Mouse (Mus musculus) liver, embryonic 15.5 days (tissue): ENCODE measurements at regions not wholly inside any gene's neighbourhood (a gene's known extent, or its start where the extent isn't known, plus 50 kb on each side); places are given as distances from the start of the nearest gene placed in this dataset.

ENCODE experiments used
- ATAC-seq: fragments of 200-750 bp; cut with Nextera tagmentation; 2 replicates; pipeline ENCODE4 v1.8.0; 2017; ENCODE audit warnings: moderate number of reproducible peaks, mild to moderate bottlenecking, moderate library complexity; ENCODE audit not compliant: insufficient read depth
- H3K27ac ChIP-seq: fragments of 300-500 bp; sonication (generic); replicated peaks from 2 replicates; pipeline ENCODE4 v1.5.1; 2015; ENCODE audit warnings: mild to moderate bottlenecking, inconsistent platforms
- H3K27me3 ChIP-seq: fragments of 300-500 bp; sonication (generic); 2 replicates; pipeline ENCODE4 v1.6.1; 2015; ENCODE audit warnings: mild to moderate bottlenecking, inconsistent platforms
- H3K36me3 ChIP-seq: fragments of 300-500 bp; sonication (generic); replicated peaks from 2 replicates; pipeline ENCODE4 v1.6.1; 2015; ENCODE audit warnings: moderate library complexity, mild to moderate bottlenecking, inconsistent platforms
- H3K4me1 ChIP-seq: fragments of 300-500 bp; sonication (generic); replicated peaks from 2 replicates; pipeline ENCODE4 v1.6.1; 2015; ENCODE audit warnings: inconsistent platforms
- H3K4me2 ChIP-seq: fragments of 300-500 bp; sonication (generic); 2 replicates; pipeline ENCODE4 v1.6.1; 2015; ENCODE audit warnings: moderate library complexity, mild to moderate bottlenecking, inconsistent platforms
- H3K4me3 ChIP-seq: fragments of 300-500 bp; sonication (generic); replicated peaks from 2 replicates; pipeline ENCODE4 v1.5.1; 2015; ENCODE audit warnings: mild to moderate bottlenecking, inconsistent platforms
- H3K9ac ChIP-seq: fragments of 300-500 bp; sonication (generic); 2 replicates; pipeline ENCODE4 v1.6.1; 2015; ENCODE audit warnings: moderate library complexity, mild to moderate bottlenecking, inconsistent platforms
- H3K9me3 ChIP-seq: fragments of 300-500 bp; sonication (generic); replicated peaks from 2 replicates; pipeline ENCODE4 v1.6.1; 2016; ENCODE audit warnings: inconsistent platforms
- WGBS: fragments of 180-500 bp; shearing (Covaris S2); methylation state at CpG from one replicate; pipeline ENCODE4 v1.1.7; 2015; ENCODE audit warnings: mixed read lengths; ENCODE audit not compliant: insufficient replicate concordance; 5-methylcytosine and 5-hydroxymethylcytosine counted together

DNA sequence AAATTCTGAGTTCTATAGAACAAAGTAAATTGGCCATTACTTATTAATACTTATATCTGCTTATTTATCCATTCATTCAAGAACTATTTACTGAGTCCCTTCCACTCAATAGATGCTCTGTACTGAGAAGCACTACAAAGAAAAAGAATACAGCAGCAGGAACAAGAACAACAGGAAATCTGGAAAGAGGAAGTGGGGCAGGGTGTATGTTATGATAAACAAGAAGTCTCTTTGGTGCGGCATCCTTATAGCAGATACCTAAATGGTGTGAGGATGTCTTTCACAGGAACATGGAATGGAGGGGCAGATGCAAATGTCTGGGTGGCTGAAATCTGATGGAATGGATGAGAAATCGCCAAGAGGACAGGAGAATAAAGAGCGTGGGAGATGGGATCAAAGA lies 208.5 kb upstream of the Zc3h12c start:
- 22% methylated on average over 3 of the region's 3 CpGs for WGBS
- no peak overlapping the region for H3K4me2 ChIP-seq
- H3K27ac ChIP-seq = no peak overlapping the region
- no peak overlapping the region for H3K4me3 ChIP-seq
- H3K9ac ChIP-seq = no peak overlapping the region
- H3K36me3 ChIP-seq = no peaks in the 10 kb centered on the region
- H3K9me3 ChIP-seq = no peaks in the 10 kb centered on the region
- no peaks in the 10 kb centered on the region for H3K27me3 ChIP-seq
- no peaks in the 10 kb centered on the region for H3K4me1 ChIP-seq
- ATAC-seq = no peak

DNA sequence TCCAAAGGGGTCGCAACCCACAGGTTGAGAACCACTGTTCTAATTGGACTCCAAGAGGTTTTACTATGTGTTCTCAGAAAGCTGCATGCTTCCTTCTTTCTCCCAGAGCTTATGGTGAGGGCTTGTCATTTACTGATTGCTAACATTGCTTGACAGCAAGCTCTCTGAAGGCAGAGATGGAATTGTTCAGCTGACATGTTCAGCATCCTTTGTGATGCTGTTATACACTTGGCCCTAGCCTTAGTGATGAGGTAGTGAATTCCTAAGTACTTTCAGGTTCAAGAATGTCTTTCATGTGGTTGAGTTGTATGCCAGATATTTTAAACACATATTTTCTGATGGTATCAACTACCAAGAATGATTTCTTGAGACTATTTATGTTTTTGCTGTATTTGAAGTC lies 202.9 kb upstream of the Zc3h12c start:
- WGBS = 74% methylated on average over 1 of the region's 1 CpGs

DNA sequence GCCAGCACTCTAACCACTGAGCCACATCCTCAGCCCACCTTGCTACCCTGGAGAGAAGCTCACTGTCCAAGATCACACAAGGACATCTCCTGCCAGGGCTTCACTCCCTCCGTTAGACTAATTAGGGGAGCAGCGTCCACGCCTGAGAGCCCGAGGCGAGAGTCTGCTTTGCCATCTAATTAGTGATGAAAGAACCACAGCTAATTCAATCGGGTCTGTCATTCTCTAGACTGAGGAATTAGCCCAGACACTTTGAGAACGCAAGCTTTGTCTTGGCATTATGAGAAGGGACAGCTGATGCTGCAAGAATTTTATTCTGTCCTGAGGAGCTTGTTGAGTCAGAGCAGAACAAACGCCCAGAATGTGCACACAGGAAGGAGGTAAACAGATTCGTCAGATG lies 200.5 kb upstream of the Zc3h12c start:
- H3K36me3 ChIP-seq = no peaks in the 10 kb centered on the region
- no peak for ATAC-seq
- no peaks in the 10 kb centered on the region for H3K9me3 ChIP-seq
- H3K27me3 ChIP-seq = no peaks in the 10 kb centered on the region
- H3K27ac ChIP-seq = no peak overlapping the region
- H3K4me1 ChIP-seq = no peaks in the 10 kb centered on the region
- 64% methylated on average over 9 of the region's 9 CpGs for WGBS
- no peak overlapping the region for H3K4me2 ChIP-seq
- H3K4me3 ChIP-seq = no peak overlapping the region
- H3K9ac ChIP-seq = no peak overlapping the region

More for the DNA sequence above, 202.9 kb upstream of the Zc3h12c start:
- no peak for ATAC-seq
- Histone ChIP-seq H3K4me2 (no peak overlapping the region), H3K27me3 (no peaks in the 10 kb centered on the region), H3K36me3 (no peaks in the 10 kb centered on the region), H3K4me3 (no peak overlapping the region), H3K27ac (no peak overlapping the region), H3K9ac (no peak overlapping the region), H3K9me3 (no peaks in the 10 kb centered on the region), H3K4me1 (no peaks in the 10 kb centered on the region)

DNA sequence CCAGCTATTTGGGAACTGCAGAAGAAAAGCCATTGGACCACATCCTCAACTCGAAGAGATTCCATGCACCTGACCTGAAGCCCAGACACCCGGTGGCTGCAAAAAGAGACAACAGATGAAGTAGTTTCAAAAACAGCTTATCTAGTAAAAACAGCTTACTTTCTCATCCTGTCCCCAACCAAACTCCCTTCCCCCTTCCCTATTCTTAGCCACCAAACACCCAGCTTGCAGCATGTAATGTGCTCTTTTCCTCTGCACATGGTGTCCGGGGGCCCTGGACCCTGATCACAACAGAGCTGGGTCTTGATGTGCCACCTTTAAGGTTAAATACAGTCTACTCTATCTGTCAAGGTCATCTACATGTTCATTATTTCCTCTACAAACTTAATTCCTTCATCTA lies 199.7 kb upstream of the Zc3h12c start:
- Histone ChIP-seq H3K9me3 (no peaks in the 10 kb centered on the region), H3K36me3 (no peaks in the 10 kb centered on the region), H3K27ac (no peak overlapping the region), H3K4me2 (no peak overlapping the region), H3K4me3 (no peak overlapping the region), H3K9ac (no peak overlapping the region), H3K27me3 (no peaks in the 10 kb centered on the region), H3K4me1 (no peaks in the 10 kb centered on the region)
- 24% methylated on average over 3 of the region's 3 CpGs for WGBS
- no peak for ATAC-seq

DNA sequence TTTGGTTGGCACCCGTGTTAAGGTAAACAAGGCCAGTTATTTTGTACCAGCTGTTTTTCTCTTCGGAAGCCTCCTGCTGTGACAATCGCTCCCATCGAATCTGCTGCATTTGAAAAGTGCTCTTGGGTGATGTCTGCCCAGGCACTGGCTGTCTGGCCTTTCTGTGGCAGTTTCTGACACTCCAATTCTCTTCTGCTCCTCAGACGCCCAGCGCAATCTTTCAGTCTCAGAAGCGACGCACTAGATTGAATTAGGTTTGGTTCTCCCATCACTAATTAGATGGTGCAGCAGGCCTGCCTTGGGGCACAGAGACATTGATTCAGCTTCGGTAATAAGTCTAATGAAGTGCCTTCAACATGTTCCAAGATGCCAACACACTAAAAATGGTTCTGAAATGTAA lies 197.7 kb upstream of the Zc3h12c start:
- Histone ChIP-seq H3K9ac (no peak overlapping the region), H3K9me3 (no peaks in the 10 kb centered on the region), H3K4me1 (no peaks in the 10 kb centered on the region), H3K27ac (no peak overlapping the region), H3K4me2 (no peak overlapping the region), H3K27me3 (no peaks in the 10 kb centered on the region), H3K36me3 (no peaks in the 10 kb centered on the region), H3K4me3 (no peak overlapping the region)
- ATAC-seq = no peak
- WGBS = 72% methylated on average over 9 of the region's 9 CpGs

DNA sequence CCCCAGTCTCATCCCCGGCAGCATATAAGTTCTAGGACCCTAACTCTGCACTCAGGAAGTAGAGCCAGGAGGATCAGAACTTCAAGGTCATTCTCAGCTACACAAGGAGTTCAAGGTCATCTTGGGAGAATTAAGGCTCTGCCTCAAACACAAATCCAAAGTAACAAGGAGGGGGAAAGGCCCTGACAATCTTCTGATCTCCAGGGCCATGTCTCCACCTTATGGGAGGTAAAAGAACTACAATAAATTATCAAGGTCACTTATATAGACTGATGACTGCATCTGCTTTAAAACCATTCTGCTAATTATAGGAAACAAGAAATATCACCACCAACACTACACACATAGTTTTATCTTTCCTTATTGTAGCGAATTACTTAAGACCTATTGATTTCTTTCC lies 193.2 kb upstream of the Zc3h12c start:
- no peak overlapping the region for H3K4me2 ChIP-seq
- no peak overlapping the region for H3K9ac ChIP-seq
- H3K4me3 ChIP-seq = no peak overlapping the region
- no peak for ATAC-seq
- no peaks in the 10 kb centered on the region for H3K4me1 ChIP-seq
- H3K9me3 ChIP-seq = no peaks in the 10 kb centered on the region
- no peaks in the 10 kb centered on the region for H3K27me3 ChIP-seq
- no peaks in the 10 kb centered on the region for H3K36me3 ChIP-seq
- WGBS = 62% methylated on average over 2 of the region's 2 CpGs
- H3K27ac ChIP-seq = no peak overlapping the region

DNA sequence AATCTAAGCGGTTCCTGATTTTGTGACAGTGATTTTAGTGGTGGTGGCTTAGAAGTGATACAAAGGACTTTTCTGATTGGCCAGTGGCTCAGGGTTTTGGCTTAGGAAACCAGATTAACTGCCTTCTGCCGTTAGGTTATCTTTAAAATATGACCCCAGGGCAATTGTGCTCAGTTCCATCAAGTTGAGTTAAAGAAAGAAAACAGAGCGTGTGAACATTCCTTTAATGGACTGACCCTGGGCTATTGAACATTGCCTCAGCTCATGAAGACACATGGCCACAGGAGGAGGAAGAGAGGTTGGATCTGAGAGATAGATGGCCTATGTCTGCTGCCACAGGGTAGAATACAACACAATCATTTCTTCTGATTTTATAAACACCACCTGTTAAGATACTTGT lies 191.0 kb upstream of the Zc3h12c start:
- WGBS = 47% methylated on average over 3 of the region's 3 CpGs
- no peak overlapping the region for H3K27ac ChIP-seq
- no peak overlapping the region for H3K4me3 ChIP-seq
- no peak overlapping the region for H3K9ac ChIP-seq
- ATAC-seq = no peak
- H3K36me3 ChIP-seq = no peaks in the 10 kb centered on the region
- no peaks in the 10 kb centered on the region for H3K9me3 ChIP-seq
- H3K4me2 ChIP-seq = no peak overlapping the region
- no peaks in the 10 kb centered on the region for H3K4me1 ChIP-seq
- H3K27me3 ChIP-seq = no peaks in the 10 kb centered on the region

DNA sequence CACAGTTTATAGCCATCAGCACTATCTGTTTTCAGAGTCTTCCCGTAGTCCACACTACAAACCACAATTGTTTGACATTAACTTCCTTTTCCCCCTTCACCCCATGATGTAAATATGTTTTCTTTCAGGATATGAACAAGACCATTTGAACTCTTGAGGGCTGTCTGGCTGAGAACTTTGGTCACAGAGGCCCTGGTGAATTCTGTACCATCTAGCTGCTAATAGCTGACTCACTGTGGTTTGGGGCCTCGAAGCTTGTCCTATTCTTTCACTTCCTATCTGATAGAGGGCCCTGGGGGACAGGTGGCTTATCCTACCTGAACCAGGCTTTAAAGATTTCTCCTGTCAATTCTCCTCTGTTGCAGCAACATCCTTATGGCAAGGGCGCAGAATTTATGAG lies 188.2 kb upstream of the Zc3h12c start:
- Histone ChIP-seq H3K27me3 (no peaks in the 10 kb centered on the region), H3K9me3 (no peaks in the 10 kb centered on the region), H3K27ac (no peak overlapping the region), H3K4me2 (no peak overlapping the region), H3K9ac (no peak overlapping the region), H3K4me3 (no peak overlapping the region), H3K4me1 (no peaks in the 10 kb centered on the region), H3K36me3 (no peaks in the 10 kb centered on the region)
- 18% methylated on average over 3 of the region's 3 CpGs for WGBS
- ATAC-seq = no peak

DNA sequence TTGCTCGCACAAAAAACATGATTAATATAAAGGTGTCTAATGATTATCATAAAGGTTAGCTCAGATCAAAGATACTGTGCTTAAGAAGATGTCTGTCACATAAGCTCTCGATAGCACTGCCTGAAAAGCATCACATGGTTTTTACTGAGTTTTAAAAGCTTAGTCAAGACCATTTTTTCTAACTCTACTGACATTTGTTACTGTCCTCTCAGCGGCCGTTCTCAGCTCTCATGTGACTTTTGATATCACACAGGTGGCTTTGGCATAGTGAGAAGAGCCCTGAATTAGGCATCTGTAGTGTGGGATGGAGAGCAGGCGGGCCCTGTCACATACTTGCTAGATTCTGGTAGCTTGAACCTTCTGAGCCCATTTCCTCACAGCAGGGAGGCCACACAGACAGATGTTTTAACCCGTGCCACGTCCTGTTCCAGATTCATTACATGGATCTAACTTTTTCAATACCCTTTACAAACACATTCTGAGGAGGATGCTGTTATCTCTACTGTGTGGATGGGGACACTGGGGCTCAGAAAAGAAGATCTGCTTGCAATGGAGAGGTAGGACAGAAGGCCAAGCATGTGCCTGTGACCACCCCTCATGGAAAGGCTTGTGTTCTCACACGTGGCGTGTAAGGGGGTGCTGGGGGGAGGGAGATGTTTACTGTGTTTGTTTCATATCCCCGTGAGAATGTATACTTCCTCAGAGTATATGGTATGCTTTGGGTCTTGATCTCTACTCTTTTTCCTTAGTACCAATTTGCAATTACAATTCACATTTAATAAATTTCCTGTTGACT lies 187.0 kb upstream of the Zc3h12c start:
- 53% methylated on average over 10 of the region's 10 CpGs for WGBS
- H3K36me3 ChIP-seq = no peaks in the 10 kb centered on the region
- H3K9me3 ChIP-seq = no peaks in the 10 kb centered on the region
- no peak for ATAC-seq
- H3K9ac ChIP-seq = no peak overlapping the region
- no peak overlapping the region for H3K27ac ChIP-seq
- no peak overlapping the region for H3K4me3 ChIP-seq
- no peaks in the 10 kb centered on the region for H3K4me1 ChIP-seq
- H3K27me3 ChIP-seq = no peaks in the 10 kb centered on the region
- H3K4me2 ChIP-seq = no peak overlapping the region

DNA sequence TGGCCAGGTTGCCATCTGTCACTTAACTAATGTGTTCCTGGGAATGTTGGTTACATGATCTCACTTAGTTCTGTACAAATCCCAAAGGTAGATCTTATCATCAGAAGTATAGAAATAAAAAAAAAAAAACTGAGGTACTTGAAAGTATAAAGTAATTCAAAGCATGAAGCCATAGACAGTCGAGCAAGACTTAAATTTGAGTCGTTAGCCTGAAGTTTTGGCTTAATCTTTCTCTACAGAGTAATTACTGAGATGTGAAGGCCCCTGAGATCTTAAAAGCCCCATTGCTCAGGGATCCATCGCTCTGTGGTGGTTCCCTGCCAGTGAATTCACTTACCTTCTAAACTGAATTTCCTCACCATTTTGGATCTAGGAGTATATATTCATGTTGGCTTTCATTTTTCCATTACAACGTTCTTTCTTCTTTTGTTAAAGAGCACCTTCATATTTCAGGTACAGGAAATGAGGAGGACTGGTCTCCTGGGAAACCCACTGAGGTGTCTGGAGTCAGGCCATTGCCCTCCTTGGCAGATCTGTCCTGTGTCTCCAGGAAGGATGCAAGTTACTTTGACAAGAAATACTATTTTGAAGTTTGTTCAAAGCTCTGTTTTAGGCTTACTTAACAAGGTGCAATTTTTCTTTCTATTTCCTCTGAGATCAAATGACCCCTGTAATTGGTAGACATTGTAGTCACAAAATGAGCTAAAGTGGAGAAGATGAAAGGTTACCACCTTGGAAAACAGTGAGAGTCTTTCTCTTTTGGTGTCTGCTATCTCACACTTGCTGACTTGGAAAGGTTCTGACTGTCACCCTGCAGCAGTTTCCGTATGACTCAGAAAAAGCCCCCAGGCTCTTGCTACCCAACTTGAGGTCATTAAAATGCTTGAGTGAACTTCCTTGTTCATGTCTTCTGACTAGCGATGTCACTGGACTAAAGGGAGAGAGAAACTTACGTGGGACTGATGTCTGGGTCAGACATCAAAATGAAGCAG lies 180.5 kb upstream of the Zc3h12c start:
- 54% methylated on average over 7 of the region's 7 CpGs for WGBS
- Histone ChIP-seq H3K36me3 (no peaks in the 10 kb centered on the region), H3K4me3 (no peak overlapping the region), H3K9me3 (no peaks in the 10 kb centered on the region), H3K4me1 (no peaks in the 10 kb centered on the region), H3K4me2 (no peak overlapping the region), H3K9ac (no peak overlapping the region), H3K27me3 (no peaks in the 10 kb centered on the region), H3K27ac (no peak overlapping the region)
- no peak for ATAC-seq

DNA sequence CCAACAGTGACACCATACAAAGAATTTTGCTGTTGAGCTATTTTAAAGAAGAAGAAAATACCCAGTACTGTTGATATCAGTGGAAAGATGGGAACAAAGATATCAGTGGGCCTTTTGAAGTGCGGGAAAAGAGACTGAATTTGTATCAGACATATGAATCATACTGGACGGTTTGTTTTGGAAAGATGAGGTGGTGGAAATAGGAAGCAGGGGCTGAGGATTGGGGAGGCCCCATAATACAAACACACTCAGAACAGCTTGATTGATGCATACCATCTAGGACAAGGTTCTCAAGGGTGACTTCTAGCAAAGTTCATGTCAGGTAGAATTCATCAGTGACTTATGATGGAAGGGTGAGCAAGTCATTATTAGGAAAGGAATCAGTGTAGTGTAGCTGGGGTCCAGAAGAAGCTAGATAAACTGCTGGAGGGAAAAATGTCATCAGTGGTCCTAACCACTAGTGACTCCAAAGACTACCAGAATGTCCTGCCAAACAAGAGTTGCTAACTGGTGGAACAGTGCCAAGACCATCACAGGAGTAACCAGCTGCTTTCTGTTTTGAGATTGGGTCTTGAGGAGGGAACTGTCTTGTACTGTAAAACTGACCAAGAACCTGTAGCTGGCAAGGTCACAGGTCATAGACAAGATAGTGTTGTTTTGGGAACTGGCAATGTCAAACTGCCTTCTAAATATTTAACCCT lies 176.0 kb upstream of the Zc3h12c start:
- no peak for ATAC-seq

More for the DNA sequence above, 176.0 kb upstream of the Zc3h12c start:
- H3K4me1 ChIP-seq = no peaks in the 10 kb centered on the region
- H3K4me3 ChIP-seq = no peak overlapping the region
- H3K36me3 ChIP-seq = no peaks in the 10 kb centered on the region
- H3K9me3 ChIP-seq = no peaks in the 10 kb centered on the region
- H3K9ac ChIP-seq = no peak overlapping the region
- no peak overlapping the region for H3K4me2 ChIP-seq
- no peak overlapping the region for H3K27ac ChIP-seq
- no peaks in the 10 kb centered on the region for H3K27me3 ChIP-seq
- 65% methylated on average over 2 of the region's 2 CpGs for WGBS
